Mouse (Mus musculus) left cerebral cortex, postnatal 36 days (tissue): ENCODE results near the gene Tbcc. TPM values are rescaled to one million over a fixed set of nuclear protein-coding genes. Genes with fewer than 3 reads are reported as not detected.

Source experiments
- DNase-seq, 2 experiments: peaks; one replicate each; pipeline ENCODE4 v3.0.0; 2021 to 2022; ENCODE audit warnings: low spot score in 2 of 2, mixed read lengths in 1 of 2
- intact Hi-C: fragments of 180-260 bp; cut with DNase I; formaldehyde crosslinking; loops from one replicate; pipeline ENCODE4 v1.15.1; 2025
- total RNA-seq, 2 experiments: library from RNA; stranded (reverse); gene quantifications; 2 replicates each; pipeline ENCODE4 v1.2.3; 2021

Tbcc gene
- total RNA-seq, 2 experiments from 2014 or later, result 33.4 to 37.6 TPM

DNA sequence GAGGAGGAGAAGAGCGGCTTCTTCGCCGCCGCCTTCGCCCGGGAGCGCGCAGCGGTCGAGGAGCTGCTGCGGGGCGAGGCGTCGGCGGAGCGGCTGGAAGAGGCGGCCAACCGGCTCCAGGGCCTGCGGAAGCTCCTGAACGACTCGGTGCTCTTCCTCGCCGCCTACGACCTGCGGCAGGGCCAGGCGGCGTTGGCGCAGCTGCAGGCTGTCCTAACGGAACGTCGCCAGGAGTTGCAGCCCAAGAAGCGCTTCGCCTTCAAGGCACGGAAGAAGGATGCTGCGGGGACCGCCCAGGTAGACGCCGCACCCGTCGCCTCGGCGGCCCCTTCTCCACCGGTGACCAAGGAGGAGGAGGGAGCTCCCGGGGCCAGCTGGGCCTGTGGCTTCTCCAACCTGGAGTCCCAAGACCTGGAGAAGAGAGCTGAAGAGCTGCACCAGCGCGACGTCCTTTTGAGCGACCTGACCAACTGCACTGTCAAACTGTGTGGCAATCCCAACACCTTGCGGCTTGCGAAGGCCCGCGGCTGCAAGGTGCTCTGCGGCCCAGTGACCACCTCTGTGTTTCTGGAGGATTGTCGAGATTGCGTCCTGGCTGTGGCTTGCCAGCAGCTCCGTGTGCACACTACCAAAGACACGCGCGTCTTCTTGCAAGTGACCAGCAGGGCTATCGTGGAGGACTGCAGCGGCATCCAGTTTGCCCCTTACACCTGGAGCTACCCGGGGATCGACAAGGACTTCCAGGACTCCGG, 535 bp downstream of the Tbcc start:
- DNase-seq, result peak; percentile 24 to 80
- intact Hi-C loops, result loop anchor here (1.0 to 2.0 kb wide), 2 partner anchors 34 to 108 kb away; partner anchors contain the start of gene Rpl7l1

DNA sequence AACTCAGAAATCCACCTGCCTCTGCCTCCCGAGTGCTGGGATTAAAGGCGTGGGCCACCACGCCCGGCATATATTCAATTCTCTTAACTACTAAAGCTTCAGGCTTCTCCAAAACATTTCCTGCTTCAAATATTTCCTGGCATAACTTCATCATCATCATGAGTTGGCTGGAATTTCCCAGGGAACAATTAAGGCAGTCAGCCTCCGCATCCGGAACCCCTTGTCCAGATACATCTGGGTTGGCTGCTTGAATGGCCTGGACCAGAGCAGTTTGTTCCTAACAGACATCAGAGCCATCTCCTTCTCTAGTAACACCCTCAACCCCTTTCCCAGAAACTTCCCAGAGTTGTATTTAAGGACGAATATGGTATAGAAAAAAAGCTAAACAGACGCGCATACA, 4.9 kb downstream of the Tbcc start:
- intact Hi-C loops, result no loop called here
- no peak for DNase-seq

DNA sequence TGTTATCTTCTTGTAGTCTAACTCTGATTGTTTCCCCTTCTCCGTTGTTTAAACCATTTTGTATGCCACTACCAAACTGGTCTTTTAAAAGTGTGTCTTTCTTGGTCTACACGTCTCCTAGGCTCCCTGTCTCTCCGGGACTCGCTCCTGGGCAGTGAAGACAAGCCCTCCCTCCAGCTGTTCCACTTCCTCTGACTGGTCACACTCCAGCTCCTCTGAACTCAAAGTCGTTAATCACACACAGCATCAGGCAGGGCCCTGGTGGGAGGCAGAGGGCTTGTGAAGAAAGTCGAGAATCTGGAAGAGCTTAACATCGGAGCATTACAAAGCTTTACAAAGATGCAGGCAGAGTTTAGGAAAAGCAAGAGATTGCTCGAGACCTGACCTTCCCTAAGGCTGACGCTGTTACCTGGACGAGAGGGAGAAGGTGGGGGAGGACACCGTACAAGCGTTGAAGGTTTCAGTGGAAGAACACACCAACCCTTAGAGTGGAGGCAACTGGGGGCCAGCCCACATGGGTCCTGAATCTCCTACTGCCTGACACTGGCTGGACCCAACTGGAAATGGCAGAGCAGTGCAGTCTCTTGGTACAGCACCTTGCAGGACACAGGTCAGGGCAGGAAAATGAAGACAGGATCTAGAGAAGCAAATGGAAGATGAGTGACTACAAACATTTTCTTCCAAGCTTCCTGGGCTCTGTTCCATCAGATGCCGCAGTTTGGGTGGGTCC, 6.9 kb downstream of the Tbcc start:
- intact Hi-C loops, result no loop called here
- no peak for DNase-seq

DNA sequence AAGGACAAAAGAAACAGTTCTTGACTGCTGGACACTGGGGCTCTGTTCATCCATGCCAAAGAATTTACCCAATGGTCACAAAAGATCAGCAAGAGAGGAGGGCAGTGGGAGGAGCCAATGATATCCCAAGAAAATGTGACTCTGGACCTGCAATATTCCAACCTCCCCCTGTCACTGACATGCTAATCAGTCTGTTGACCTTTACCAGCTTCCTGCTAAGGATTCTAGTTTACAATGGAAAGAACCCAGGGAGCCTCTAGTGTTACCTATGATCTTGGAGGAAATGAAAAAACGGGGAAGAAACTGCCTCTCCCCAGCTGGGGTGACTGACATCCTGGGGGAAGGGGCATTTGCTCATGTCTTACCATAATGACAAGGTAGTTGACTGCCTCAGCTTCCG, 10.5 kb downstream of the Tbcc start:
- intact Hi-C loops, result loop anchor here (5.0 kb wide), 1 partner anchor 131 kb away; no protein-coding TSS in a partner anchor

GRCm38 (mm10) chr17:46903876-46904490, 13.5 kb downstream of the Tbcc start:
- DNase-seq, result peak; percentile 64 to 74
- intact Hi-C loops, result loop anchor here (5.0 kb wide), 1 partner anchor 128 kb away; no protein-coding TSS in a partner anchor

More for the DNA sequence above, 10.5 kb downstream of the Tbcc start:
- DNase-seq, result no peak

DNA sequence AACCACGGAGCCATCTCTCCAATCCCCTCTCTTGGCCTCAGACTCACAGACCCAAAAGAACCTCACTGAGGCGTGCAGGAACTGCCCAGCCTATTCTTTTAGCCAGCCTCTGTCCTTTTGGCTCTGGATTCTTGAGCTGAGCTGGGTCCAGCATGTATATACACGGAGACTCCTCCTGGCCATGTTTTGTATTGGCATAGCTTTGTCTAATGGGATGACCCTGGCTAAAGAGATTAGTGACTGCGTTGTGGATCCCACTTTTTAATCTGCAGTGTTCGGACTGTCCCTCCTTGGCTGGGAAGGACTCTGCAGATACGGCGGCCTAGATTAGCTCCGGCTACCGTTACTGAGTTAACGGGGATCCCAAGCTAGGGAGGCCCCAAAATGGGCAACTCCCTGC, 19.7 kb downstream of the Tbcc start, which contains the start of gene Prph2:
Gene Prph2 (plus strand): TSS at position 274 of the 400 bp plus-strand sequence.
- intact Hi-C loops, result no loop called here
- DNase-seq, result no peak

- DNase-seq, result no peak
- intact Hi-C loops, result no loop called here
These were observed 21.8 kb downstream of the Tbcc start for GRCm38 (mm10) chr17:46912331-46912730.

- intact Hi-C loops, result no loop called here
- DNase-seq, result no peak
These were observed 24.6 kb downstream of the Tbcc start for GRCm38 (mm10) chr17:46915129-46915528.

- DNase-seq, result no peak
- intact Hi-C loops, result no loop called here
These were observed 28.5 kb downstream of the Tbcc start for GRCm38 (mm10) chr17:46918951-46919350.

- intact Hi-C loops, result no loop called here
- no peak for DNase-seq
These were observed 30.4 kb downstream of the Tbcc start for GRCm38 (mm10) chr17:46920855-46921254.

- intact Hi-C loops, result no loop called here
These were observed 35.7 kb downstream of the Tbcc start for GRCm38 (mm10) chr17:46926192-46926591.

DNA sequence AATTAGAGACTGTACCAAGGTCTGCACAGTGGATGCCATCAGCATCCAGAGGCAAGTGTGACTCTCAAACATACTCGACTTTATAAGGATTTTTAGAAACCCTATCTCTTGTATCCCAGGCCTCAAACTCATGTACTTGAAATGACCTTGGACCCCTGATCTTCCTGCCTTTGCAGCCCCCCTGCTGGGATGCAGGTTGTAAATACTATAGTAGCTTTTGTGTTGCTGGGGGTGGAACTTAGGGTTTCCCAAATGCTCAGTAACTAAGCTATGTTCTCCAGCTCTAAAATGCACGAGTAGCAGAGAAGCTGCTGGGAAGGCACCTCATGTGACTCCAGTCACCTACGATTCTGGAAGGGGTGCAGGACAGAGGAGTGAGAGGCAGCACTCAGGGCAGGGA, 36.5 kb downstream of the Tbcc start:
- intact Hi-C loops, result no loop called here
- DNase-seq, result no peak

More at GRCm38 (mm10) chr17:46926192-46926591, 35.7 kb downstream of the Tbcc start:
- no peak for DNase-seq

GRCm38 (mm10) chr17:46927781-46928180, 37.3 kb downstream of the Tbcc start:
- intact Hi-C loops, result no loop called here
- peak; percentile 38 to 53 for DNase-seq

GRCm38 (mm10) chr17:46929277-46929676, 38.8 kb downstream of the Tbcc start:
- intact Hi-C loops, result no loop called here
- no peak for DNase-seq

DNA sequence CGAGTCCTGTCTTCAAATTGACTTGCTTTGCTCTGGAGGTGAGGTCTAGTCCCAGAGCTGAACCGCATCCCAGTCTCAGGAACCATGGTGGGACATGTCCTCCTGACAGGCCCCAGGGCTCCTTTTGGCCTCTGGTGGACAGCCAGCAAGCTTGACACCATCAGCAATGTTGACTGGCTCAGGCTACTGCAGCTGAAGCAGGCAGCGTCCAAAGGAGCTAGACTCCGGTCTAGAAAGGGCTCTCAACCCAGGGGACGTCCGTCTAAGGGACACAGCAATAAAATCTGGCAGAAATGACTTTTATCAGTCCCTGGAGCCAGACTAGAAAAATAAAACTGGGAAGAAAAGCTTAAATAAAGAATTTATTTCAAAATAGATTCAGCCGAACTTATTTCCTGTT, 39.4 kb downstream of the Tbcc start:
- no peak for DNase-seq
- intact Hi-C loops, result no loop called here

DNA sequence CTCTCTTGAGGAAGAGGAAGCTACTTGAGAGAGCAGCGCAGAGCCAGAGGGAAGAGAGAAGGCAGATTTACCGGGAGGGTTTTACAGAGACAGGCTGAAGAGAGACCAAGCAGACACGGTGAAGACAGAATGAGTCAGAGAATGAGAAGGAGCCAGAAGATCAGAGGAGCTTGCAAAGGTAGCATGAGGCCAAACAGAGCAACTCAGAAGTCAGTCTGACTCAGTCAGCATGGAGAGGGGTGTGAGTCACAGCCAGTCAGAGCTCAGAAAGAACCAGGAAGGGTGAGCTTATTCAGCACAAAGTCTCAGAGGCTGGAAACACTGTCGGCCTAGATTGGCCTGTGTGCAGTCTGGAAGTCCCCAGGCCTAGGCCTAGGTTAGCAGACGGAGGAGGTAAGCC, 42.5 kb downstream of the Tbcc start:
- intact Hi-C loops, result no loop called here
- DNase-seq, result peak; percentile 34 to 46

GRCm38 (mm10) chr17:46933557-46934348, 43.3 kb downstream of the Tbcc start:
- intact Hi-C loops, result no loop called here
- DNase-seq, result peak; percentile 40 to 57

GRCm38 (mm10) chr17:46940461-46940860, 50.0 kb downstream of the Tbcc start:
- intact Hi-C loops, result no loop called here

More at GRCm38 (mm10) chr17:46940461-46940860, 50.0 kb downstream of the Tbcc start:
- no peak for DNase-seq
